Mouse (Mus musculus) bone marrow, adult 2 months (tissue): Measurements from ENCODE around the gene Frrs1.

Experiments
- CTCF ChIP-seq: fragments of 200-500 bp; IDR thresholded peaks from 2 replicates; pipeline ENCODE4 v1.5.1; 2011; ENCODE audit warnings: low read length, control low read depth; ENCODE audit not compliant: control insufficient read depth, insufficient read depth
- POLR2A ChIP-seq: fragments of 200-500 bp; IDR thresholded peaks from 2 replicates; pipeline ENCODE4 v1.6.1; 2011; ENCODE audit warnings: low read depth, mild to moderate bottlenecking, control low read depth, low read length, borderline replicate concordance; ENCODE audit not compliant: control insufficient read depth

- TF ChIP-seq CTCF, result no peak
- TF ChIP-seq POLR2A, result no peak
These were observed 23.1 kb downstream of the Frrs1 start for GRCm38 (mm10) chr3:116882221-116882960.
